Comparison of ENCODE assay signal across 20 mouse cellular contexts in genomic region chr1:157887146-157887545, GRCm38 (mm10).
DNase-seq lines count a peak whose midpoint lies in the region; ATAC-seq and TF ChIP-seq lines count a peak whose summit lies in the region.
"Had no signal": no experiment of that assay in that cellular context is flagged by ENCODE, and none has a peak within 500 bp of the region (broad histone marks: within the 10 kb centered on the region; RNA-seq: fewer than 3 reads in every experiment).

No protein-coding gene starts in this region.

- no peaks in the 10 kb centered on the region for H3K36me3 ChIP-seq in liver, adult 2 months (ENCODE audit: control insufficient read depth, insufficient read depth, low read length)
- no peaks in the 10 kb centered on the region for H3K36me3 ChIP-seq in kidney, embryonic 15.5 days
- no peaks in the 10 kb centered on the region for H3K36me3 ChIP-seq in heart, embryonic 10.5 days
- H3K36me3 ChIP-seq: embryonic facial prominence, embryonic 13.5 days; limb, embryonic 15.5 days; midbrain, embryonic 15.5 days; neural tube, embryonic 13.5 days had no signal

- H3K27me3 ChIP-seq in cerebellum, adult 2 months (ENCODE audit: control insufficient read depth, insufficient read depth, low read length): no peaks in the 10 kb centered on the region
- no peaks in the 10 kb centered on the region for H3K27me3 ChIP-seq in liver, adult 2 months (ENCODE audit: control insufficient read depth, insufficient read depth, low read length)
- H3K27me3 ChIP-seq in kidney, embryonic 15.5 days: no peaks in the 10 kb centered on the region
- H3K27me3 ChIP-seq in heart, embryonic 10.5 days (ENCODE audit: insufficient read depth, poor library complexity, severe bottlenecking): no peaks in the 10 kb centered on the region
- H3K27me3 ChIP-seq: CH12.LX; embryonic facial prominence, embryonic 13.5 days; limb, embryonic 15.5 days; midbrain, embryonic 15.5 days; neural tube, embryonic 13.5 days had no signal

- H3K4me3 ChIP-seq in cerebellum, adult 2 months (replicated peaks; ENCODE audit: insufficient read depth, low read depth, low read length): no peak overlapping the region
- H3K4me3 ChIP-seq in liver, adult 2 months (ENCODE audit: insufficient read depth, low read depth, low read length): no peak overlapping the region
- H3K4me3 ChIP-seq in kidney, embryonic 15.5 days (replicated peaks): no peak overlapping the region
- no peak overlapping the region for H3K4me3 ChIP-seq in heart, embryonic 10.5 days
- H3K4me3 ChIP-seq: embryonic facial prominence, embryonic 13.5 days; limb, embryonic 15.5 days; midbrain, embryonic 15.5 days; neural tube, embryonic 13.5 days had no signal

- no peak overlapping the region for H3K4me2 ChIP-seq in kidney, embryonic 15.5 days
- H3K4me2 ChIP-seq: embryonic facial prominence, embryonic 13.5 days; limb, embryonic 15.5 days; lung, embryonic 14.5 days; midbrain, embryonic 15.5 days; neural tube, embryonic 13.5 days had no signal

- no peaks in the 10 kb centered on the region for H3K4me1 ChIP-seq in cerebellum, adult 2 months (ENCODE audit: control insufficient read depth, insufficient read depth, low read length)
- H3K4me1 ChIP-seq in liver, adult 2 months (ENCODE audit: control insufficient read depth, insufficient read depth, low read length): no peaks in the 10 kb centered on the region
- H3K4me1 ChIP-seq in kidney, embryonic 15.5 days: peaks cover 8% of the 10 kb centered on the region
- H3K4me1 ChIP-seq in heart, embryonic 10.5 days: no peaks in the 10 kb centered on the region
- H3K4me1 ChIP-seq: embryonic facial prominence, embryonic 13.5 days; limb, embryonic 15.5 days; midbrain, embryonic 15.5 days; neural tube, embryonic 13.5 days had no signal

- ATAC-seq in kidney, embryonic 15.5 days (replicated peaks; ENCODE audit: low FRiP score): peak; percentile 96
- ATAC-seq: hindbrain, postnatal 0 days; midbrain, embryonic 15.5 days had no signal

- no peaks in the 10 kb centered on the region for H3K79me2 ChIP-seq in liver, adult 2 months (ENCODE audit: control insufficient read depth, insufficient read depth, low read length)

- 9% methylated on average over 1 of the region's 1 CpGs for WGBS in cerebellum, adult 2 months
- 21% methylated on average over 1 of the region's 1 CpGs for WGBS in liver, adult 2 months
- 33% methylated on average over 1 of the region's 1 CpGs for WGBS in kidney, embryonic 15.5 days
- 80% methylated on average over 1 of the region's 1 CpGs for WGBS in heart, embryonic 10.5 days

- no peak for TF ChIP-seq POLR2A in cerebellum, adult 2 months (IDR thresholded peaks at IDR 0.05; ENCODE audit: borderline replicate concordance, insufficient read depth, low read length)
- no peak for TF ChIP-seq POLR2A in liver, adult 2 months (IDR thresholded peaks at IDR 0.05; ENCODE audit: extremely low read depth, insufficient read depth, low read length)

- peak; percentile 11 to 17 for DNase-seq in cerebellum, postnatal 10 days
- no peak for DNase-seq in cerebellum, adult 2 months
- DNase-seq in liver, adult 2 months (ENCODE audit: extremely low read depth, low read depth, low spot score): peak; percentile 44
- DNase-seq in liver: no peak
- DNase-seq in layer of hippocampus, postnatal 14 days (ENCODE audit: low spot score in 2 of 2): peak; percentile 21 to 49
- DNase-seq in heart, embryonic 10.5 days (ENCODE audit: low spot score): no peak
- no peak for DNase-seq in gastrocnemius, postnatal 4 days (ENCODE audit: low spot score in 2 of 2)
- DNase-seq: cerebellum, postnatal 36 days; heart, adult 18-20 months; heart, postnatal 10 days; lung, embryonic 14.5 days; spleen, adult 18-20 months; thymus, postnatal 4 days had no signal

- no peak for TF ChIP-seq CTCF in cerebellum, adult 2 months (IDR thresholded peaks at IDR 0.05; ENCODE audit: borderline replicate concordance, insufficient read depth, low read depth, low read length)
- no peak for TF ChIP-seq CTCF in liver, adult 2 months (IDR thresholded peaks at IDR 0.05; ENCODE audit: low read depth, low read length)

- H3K9ac ChIP-seq in liver, adult 2 months (ENCODE audit: low read depth, low read length): no peak overlapping the region
- no peak overlapping the region for H3K9ac ChIP-seq in kidney, embryonic 15.5 days
- H3K9ac ChIP-seq: embryonic facial prominence, embryonic 13.5 days; limb, embryonic 15.5 days; lung, embryonic 14.5 days; midbrain, embryonic 15.5 days; neural tube, embryonic 13.5 days had no signal

- H3K9me3 ChIP-seq in kidney, embryonic 15.5 days (replicated peaks): no peaks in the 10 kb centered on the region
- H3K9me3 ChIP-seq in heart, embryonic 10.5 days: no peaks in the 10 kb centered on the region
- H3K9me3 ChIP-seq: embryonic facial prominence, embryonic 13.5 days; limb, embryonic 15.5 days; midbrain, embryonic 15.5 days; neural tube, embryonic 13.5 days had no signal

- H3K27ac ChIP-seq in cerebellum, adult 2 months (ENCODE audit: insufficient read depth, low read length): no peak overlapping the region
- no peak overlapping the region for H3K27ac ChIP-seq in liver, adult 2 months (replicated peaks; ENCODE audit: insufficient read depth, low read depth, low read length)
- H3K27ac ChIP-seq in kidney, embryonic 15.5 days: peak overlapping the region; percentile 41
- no peak overlapping the region for H3K27ac ChIP-seq in heart, embryonic 10.5 days
- H3K27ac ChIP-seq: embryonic facial prominence, embryonic 13.5 days; hindbrain, postnatal 0 days; limb, embryonic 15.5 days; midbrain, embryonic 15.5 days; neural tube, embryonic 13.5 days had no signal

Comparison
In these comparisons a context has a peak if more than half of its experiments do, and no peak if none do; other contexts are left out.
1. DNase-seq: peak in cerebellum, postnatal 10 days (2 of 2), liver, adult 2 months (single experiment) and layer of hippocampus, postnatal 14 days (2 of 2); none in cerebellum, adult 2 months (0 of 2), liver (single experiment), heart, embryonic 10.5 days (single experiment) and gastrocnemius, postnatal 4 days (0 of 2).